Mouse (Mus musculus): ENCODE data around the gene Gnat2. TPM values are rescaled to one million over a fixed set of nuclear protein-coding genes. Genes with fewer than 3 reads are reported as not detected.

Gnat2 gene
- total RNA-seq, 2 experiments from 2014 or later: 0.23 TPM; not detected in 1

DNA sequence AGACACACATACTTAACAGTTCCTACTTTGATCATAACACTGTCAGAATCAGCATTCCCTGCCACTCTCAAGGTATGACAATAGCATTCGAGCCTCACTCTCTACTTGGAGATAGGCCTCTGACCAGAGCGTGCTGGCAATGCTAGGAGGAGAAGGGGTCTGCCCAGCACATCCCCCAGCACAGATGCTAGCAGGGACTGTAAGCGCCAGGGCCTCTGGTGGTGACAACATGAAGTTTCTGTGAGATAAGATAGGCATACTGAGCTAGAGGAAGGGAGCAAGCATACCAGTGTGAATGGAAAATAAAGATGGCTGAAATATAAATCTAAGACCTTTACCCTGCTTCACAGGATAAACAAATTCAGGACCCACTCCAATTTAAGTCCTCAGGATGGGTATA, 12.7 kb downstream of the Gnat2 start:
- intact Hi-C loops (cut with DNase I; ENCODE audit: low total_unique reads): no loop called here
- DNase-seq: no peak

DNA sequence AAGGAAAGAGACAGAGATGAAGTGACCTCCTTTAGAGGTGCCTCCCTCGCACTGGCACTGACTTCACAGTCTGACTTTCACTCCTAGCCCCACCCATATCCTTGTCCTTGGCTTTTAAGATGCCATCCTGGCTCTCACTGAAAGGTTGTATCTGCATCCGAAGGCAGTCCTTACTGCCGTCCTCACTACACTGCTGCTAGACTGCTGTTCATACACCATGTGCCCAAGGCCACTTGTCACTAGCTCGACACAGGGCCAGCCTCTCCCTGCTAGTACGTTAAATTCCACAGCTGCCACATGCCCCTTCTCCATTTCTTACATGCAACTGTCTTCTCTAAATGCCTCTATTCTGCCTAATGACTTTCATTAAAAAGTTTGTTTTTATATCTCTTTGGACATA, 18.7 kb downstream of the Gnat2 start:
- DNase-seq: no peak
- intact Hi-C loops (cut with DNase I; ENCODE audit: low total_unique reads): no loop called here

DNA sequence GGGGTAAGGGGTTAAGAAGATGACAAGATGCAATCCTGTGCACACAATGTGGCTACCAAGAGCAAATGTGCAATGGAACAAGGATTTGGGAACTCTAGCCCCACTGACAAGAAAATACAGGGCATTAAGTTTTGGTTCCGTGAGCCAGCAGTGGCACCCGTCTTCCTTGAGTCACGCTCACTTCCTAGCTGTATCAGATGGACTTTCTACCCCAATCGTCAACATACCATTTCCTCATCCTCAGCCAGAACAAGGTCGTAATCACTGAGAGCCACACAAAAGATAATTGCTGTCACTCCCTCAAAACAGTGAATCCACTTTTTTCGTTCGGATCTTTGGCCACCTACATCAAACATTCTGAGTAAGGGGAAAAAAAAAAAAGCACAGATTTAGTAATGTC, 19.7 kb downstream of the Gnat2 start:
- intact Hi-C loops (cut with DNase I; ENCODE audit: low total_unique reads): no loop called here
- no peak for DNase-seq

DNA sequence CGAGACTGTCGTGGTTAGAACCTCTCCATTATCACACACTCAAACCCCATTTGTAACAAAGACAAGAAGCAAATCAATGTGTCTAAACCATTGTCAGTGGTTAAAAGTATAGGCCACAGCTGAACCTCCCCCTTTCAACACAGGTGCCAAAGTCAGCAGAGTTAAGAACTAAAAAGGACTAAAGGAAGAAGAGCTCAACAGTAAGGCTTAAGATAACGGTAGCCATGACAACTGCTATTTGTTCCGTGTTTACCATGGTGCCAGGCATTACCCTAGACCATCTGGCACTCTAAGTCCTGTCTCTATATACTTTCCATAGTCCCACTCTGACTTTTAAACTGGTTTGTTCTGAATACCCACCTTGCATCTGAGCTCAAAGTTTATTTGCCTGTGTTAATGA, 20.1 kb downstream of the Gnat2 start:
- no peak for DNase-seq
- intact Hi-C loops (cut with DNase I; ENCODE audit: low total_unique reads): no loop called here

DNA sequence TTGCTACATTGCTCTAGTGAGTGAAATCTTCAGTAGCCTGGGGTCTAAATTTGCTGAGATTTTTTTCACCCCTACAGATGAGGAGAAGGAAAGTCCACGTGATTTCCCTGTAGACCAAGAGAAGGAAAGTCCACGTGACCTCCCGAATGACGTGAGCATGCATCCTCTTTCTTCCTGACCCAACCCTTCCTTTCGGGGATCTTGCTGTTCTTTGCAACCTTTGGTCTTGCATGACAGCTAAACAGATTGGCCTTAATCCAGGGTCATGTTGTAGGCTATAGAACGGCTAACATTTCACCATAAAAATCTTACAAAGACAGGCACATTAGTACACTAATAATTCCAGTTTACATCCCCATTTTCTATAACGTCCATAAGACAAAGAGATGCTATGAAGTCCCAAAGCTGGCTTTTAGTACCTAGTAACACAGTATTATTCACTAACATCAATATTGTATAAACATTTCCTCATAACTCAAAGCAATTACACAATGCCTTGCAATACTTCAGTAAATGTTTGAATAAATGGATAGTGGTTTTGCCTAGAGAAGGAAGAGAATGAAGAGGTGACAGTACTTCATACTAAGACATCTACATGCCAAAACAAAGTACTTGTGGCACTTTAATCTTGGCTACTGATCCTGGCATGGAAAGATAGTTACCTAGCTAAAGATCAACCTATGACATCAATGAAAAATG, 21.2 kb downstream of the Gnat2 start:
- intact Hi-C loops (cut with DNase I; ENCODE audit: low total_unique reads): no loop called here
- no peak for DNase-seq

DNA sequence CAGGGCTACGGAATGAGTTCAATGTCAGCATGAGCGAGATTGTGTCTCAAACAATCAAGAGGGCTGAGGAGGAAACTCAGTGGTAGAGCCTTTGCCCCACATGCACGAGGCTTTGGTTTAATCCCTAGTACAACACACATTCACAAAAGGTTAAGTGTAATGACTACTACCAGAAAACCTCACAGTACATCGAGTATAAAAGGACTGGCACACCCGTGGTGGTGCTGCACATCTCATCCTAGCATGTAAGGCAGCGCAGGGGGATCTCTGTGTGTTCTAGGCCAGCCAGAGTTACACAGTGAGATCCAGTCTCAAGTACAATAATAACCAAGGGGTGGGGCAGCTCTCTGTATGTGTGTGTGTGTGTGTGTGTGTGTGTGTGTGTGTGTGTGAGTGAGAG, 24.9 kb downstream of the Gnat2 start:
- DNase-seq: no peak
- intact Hi-C loops (cut with DNase I; ENCODE audit: low total_unique reads): no loop called here

DNA sequence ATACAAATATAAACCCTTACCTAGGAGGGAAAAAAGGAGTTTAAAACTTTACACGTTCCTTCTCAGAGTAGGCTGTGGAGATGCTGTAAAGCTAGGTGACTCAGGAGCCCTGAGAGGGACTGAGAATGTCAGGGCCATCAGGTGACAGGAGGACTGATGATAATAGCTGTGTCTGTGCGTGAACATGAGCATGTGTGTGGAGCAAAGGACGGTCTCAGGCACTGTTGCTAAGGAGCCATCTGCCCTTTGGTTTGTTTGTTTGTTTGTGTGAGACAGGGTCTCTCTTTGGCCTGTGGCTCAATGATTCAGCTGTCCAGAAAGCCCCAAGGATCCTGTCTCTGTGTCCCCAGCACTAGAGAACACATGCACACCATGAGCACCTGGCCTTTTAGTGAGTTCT, 28.5 kb downstream of the Gnat2 start:
- intact Hi-C loops (cut with DNase I; ENCODE audit: low total_unique reads): no loop called here
- no peak for DNase-seq

DNA sequence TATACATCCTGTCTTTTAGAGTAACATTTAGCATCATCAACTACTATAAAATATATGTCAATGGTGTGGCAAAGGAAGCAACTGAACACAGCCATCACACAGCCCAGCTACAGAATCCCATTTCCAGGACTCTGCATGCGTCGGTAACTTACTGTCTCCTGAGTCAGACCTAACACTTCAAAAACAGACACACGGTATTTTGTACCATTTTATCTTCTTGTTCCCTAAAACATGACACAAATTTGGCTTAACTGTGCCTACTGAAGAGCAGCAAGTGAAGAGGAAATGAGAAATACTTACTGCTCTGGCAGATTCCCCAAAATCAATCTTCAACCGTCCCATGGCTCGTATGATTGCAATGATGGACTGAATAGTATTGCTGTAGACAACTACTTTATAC, 30.7 kb downstream of the Gnat2 start:
- intact Hi-C loops (cut with DNase I; ENCODE audit: low total_unique reads): no loop called here
- no peak for DNase-seq

DNA sequence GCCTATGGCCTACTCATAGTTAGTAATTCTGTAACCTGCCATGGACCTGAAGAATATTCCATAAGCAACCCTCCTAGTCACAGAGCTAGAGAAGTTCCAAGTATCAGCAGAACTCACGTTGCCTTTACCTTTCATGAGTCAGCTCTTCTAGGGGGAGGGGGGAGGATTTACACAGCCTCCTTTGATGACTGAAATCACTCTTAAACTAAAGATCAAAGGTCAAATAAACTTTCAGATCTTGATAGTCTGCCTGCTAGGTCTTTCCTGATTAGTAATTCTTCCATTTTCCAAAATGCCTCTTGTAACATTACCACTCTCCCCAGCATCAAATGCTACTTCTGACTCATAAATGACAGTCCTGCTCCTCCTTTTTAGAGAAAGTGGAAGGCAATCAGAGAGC, 31.5 kb downstream of the Gnat2 start:
- DNase-seq: no peak
- intact Hi-C loops (cut with DNase I; ENCODE audit: low total_unique reads): no loop called here

DNA sequence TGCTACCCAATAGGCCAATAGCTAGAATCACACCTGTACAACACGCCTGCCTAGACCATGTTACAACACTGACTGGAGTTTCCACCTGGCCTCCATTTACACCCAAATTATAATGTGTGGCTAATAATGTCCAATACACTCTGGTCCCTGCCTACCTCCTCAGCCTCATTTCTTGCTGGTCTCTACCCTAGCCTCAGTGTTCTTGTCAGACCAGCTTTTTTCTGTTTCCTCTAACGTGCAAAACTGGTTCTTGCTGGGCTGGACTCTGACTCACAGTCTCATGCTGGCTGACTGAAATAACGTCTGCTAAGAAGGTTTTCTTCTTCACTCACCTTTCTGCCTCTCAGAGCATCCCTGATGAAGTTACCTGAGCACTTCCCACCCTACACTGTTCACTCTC, 33.7 kb downstream of the Gnat2 start:
- no peak for DNase-seq
- intact Hi-C loops (cut with DNase I; ENCODE audit: low total_unique reads): no loop called here

DNA sequence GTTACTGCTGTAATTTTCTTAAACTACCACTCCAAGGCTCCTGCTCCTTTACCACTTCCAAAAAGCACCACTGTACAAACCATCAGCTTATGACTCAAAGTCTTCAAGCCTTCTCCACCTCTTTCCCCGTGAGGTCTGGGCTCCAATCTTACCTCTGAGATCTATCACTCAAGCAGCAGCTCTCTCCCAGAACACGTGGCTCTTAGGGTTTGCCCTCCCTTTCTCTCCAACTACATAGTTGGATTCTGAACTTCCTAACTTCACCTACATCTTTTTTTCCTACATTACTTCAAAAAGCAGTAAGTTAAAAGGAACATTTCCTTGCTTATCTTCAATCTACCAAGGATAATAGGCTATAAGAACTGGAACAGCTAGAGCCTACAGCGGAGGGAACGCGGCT, 35.9 kb downstream of the Gnat2 start:
- no peak for DNase-seq
- intact Hi-C loops (cut with DNase I; ENCODE audit: low total_unique reads): no loop called here

DNA sequence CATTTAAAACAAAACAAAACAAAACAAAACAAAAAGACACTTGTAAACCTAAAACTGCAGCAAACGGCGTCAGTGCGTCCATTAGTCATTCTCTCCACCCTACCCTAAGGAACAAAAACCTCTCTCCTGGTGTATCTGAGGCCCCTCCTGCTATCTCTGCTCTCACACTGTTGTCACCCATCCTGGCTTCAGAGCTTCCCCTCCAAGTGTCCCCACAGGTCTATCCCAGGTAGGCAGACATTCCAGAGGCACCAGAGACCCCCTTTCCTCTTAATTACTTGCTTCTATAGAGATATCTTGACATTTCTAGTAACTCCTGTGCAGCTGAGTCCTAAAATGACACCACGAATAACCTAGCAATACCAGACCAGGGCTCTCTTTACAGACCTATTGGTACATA, 36.8 kb downstream of the Gnat2 start:
- intact Hi-C loops (cut with DNase I; ENCODE audit: low total_unique reads): no loop called here
- DNase-seq: no peak

DNA sequence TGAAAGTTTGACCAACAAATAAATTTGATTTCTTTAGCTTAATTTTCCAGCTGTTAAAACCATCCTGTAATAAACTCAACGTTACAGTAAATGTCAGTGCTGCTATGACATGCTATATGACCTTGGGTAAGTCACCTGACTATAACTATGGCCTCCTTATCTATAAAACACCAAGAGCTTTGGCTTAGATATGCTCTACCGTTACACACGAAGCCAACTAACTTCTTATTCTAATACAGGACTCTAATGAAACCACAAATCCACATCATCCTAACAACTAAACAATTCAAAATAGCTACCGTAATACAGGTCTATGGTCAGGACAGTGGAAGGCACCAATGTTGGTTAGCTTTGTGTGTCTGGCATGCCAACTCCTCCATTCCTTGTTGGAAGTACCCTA, 37.2 kb downstream of the Gnat2 start:
- no peak for DNase-seq
- intact Hi-C loops (cut with DNase I; ENCODE audit: low total_unique reads): no loop called here

DNA sequence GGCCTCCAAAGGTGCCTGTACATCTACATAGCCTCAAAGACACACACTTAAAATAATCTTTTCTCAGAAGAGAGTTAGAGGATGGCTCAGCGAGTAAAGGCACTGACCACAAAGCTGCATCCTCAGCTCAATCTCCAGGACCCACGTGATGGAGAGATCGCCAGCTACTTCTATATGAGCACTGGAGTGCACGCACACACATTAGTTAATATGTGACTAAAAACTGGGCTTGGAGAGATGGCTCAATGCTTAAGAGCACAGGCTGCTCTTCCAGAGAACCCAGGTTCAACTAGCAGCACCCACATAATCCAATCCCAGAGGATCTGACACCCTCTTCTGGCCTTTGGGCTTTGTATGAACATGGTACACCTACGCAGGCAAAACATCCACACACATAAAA, 38.6 kb downstream of the Gnat2 start:
- intact Hi-C loops (cut with DNase I; ENCODE audit: low total_unique reads): no loop called here
- no peak for DNase-seq

DNA sequence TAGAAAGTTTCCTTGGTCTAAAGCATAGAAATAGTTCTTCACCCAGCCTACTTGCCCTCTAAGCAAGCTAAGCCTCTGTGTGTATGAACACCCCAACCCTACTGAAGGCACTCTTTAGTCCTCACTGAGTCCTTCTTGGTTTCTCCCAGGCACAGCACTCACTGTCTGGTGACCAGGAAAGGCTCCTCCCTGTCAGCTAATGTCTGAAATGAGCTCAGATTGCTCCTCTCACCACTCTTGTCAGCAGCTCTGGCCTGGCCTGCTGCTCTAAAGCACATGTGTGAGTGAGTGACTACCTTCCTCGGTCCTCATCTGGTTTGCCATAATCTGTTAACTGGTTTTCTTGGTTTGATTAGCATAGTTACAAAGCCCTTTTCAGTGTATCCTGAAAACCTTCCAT, 39.2 kb downstream of the Gnat2 start:
- DNase-seq: no peak

DNA sequence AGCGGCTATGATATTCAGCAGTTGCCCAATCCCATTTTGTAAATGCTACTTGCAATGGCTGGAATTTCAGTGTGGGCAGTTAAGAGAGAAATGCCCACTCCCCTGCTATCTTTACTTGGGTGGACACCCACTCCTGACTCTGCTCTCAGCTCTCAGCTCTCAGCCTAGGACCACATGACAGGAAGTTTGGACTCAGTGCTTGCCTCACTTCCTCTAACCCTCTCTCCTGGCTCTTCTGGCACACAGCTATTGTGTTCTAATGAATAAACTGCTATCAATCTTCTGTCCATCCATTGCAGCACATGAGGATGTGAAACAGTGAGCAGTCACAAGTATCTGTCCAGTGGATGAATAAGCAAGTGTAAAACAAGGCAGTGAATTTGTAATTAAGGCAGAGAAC, 39.9 kb downstream of the Gnat2 start:
- no peak for DNase-seq
- intact Hi-C loops (cut with DNase I; ENCODE audit: low total_unique reads): no loop called here

More for the DNA sequence above, 39.2 kb downstream of the Gnat2 start:
- intact Hi-C loops (cut with DNase I; ENCODE audit: low total_unique reads): no loop called here

DNA sequence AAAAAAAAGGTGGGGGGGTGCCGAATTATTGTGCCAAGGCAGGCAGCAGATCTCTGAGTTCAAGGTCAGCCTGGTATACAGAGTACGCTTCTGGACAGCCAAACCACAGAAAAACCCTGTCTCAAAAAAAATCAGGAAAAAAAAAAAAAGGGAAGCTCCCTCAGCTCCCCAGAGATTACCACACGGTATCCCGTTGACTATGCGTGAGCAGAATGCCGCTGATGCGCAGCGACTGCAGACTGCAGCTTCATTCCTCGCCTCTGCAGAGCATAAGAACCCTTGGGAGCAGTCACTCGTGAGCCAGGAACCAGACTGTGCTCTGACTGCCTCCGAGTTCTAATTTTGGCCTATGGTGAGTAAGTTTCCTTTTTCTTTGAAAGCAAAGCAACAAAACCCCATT, 42.1 kb downstream of the Gnat2 start:
- no peak for DNase-seq
- intact Hi-C loops (cut with DNase I; ENCODE audit: low total_unique reads): no loop called here

DNA sequence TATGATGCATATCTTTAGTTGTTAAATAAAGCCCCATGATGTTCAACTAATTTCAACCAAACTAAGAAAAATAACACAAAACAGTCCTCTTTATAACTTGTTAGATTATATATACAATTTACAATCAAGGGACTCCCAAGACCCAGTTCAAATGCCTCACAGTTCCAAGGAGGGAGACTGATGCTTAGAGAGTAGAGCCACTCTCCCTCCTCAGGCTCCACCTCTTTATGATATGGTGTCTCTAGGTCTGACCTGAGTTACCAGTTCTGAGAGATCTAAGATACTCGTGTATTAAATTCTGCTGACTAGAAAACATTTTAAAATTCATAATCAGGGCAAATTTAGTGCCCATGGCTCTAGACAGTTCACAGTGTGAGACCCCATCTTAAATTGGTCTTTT, 46.5 kb downstream of the Gnat2 start:
- DNase-seq: no peak
- intact Hi-C loops (cut with DNase I; ENCODE audit: low total_unique reads): no loop called here

DNA sequence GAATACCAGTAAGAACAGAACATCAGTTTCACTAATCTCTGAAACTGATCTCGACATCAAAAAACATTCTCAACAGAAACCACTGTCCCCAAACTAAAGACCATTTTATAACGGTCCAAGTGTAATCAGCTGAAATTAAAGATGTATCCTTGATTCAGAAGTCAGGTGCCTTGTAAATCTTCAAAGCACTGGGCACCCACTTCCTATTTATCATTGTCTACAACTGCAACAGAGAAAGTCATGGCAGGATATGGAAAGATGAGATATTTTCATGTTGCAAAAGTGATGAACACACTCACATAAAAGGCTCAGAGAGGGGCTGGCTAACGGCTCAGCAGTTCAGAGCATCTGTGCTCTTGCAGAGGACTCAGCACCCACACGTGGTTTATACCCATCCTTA, 48.2 kb downstream of the Gnat2 start:
- no peak for DNase-seq
- intact Hi-C loops (cut with DNase I; ENCODE audit: low total_unique reads): no loop called here

DNA sequence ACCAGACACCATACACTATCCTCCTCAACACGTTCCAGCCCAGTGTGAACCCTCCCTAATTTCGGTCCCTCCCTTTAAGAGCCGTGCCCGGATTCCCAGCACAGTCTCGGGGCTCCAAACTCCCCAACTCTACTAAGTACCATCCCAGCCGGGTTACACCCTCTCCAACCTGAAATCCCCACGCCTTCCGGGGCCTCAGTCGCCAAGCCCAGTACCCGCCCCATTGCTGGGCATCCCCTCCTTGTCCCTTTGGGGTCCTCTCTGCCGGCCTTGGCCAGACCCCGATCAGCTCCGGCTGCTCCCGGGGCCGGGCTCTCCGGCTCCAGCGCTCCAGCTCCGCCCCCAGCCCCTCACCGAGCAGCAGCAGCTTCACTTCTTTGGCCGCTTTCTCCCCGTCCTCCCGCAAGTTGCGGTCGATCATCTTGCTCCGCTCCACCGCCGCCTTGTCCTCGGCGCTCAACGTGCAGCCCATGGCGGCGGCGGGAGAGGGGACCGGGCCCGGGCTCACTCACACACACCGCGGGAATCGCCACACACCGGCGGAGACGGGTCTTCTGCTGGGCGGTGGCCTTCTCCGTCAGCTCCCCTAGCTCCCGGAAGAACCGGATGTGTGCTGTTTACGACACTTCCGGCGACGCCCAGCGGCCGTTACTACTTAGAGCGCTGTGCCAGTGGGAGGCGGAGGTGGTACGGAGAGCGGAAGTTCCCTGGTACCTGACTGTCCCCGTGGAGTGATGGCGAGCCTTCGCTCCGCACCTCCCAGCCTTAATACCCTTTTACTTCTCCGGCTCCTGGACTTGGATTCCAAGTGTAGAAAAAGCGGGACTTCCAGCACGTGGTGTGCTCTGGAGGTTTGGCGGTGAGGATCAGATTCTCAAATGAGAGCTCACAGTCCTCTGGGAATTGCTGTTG, 53.2 kb downstream of the Gnat2 start, which contains the start of gene Gnai3:
Gene Gnai3, minus strand, starts transcription at position 613 of the 912 bp plus-strand sequence.
- intact Hi-C loops (cut with DNase I; ENCODE audit: low total_unique reads): no loop called here
- DNase-seq: peak; percentile 89

DNA sequence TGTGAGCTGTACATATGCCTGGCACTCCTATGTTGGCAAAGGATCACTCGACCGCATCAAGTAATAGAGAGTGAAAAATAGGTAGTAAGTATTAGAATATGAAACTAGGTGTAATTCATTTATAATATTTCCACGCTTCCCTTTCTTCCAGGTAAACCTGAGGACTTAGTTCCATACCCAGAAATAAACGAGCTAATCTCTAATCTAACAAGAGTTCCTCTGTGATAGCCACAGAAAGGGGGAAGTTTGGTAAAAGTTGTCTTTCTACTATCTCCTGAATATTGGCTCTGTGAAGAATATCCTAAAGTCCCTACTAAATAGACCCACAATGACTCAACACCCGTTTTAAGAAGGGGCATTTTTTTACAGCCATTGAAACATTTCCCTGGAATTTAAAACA, 54.1 kb downstream of the Gnat2 start:
- intact Hi-C loops (cut with DNase I; ENCODE audit: low total_unique reads): loop anchor here (1.0 kb wide), 1 partner anchor 76 kb away; no protein-coding TSS in a partner anchor
- DNase-seq: no peak

All from gastrocnemius, postnatal 14 days (tissue).